Mouse (Mus musculus): Measurements from ENCODE around the gene Def6.

- TF ChIP-seq CTCF (IDR thresholded peaks at IDR 0.05; ENCODE audit: insufficient read depth, low read depth, low read length): no peak
- TF ChIP-seq POLR2A (IDR thresholded peaks at IDR 0.05; ENCODE audit: insufficient read depth, low read depth, low read length): no peak
These were observed 45.6 kb downstream of the Def6 start for GRCm38 (mm10) chr17:28253216-28253615.

Data from olfactory bulb, adult 2 months (tissue).